Mouse (Mus musculus): Measurements from ENCODE around the gene Mif4gd. TPM values are rescaled to one million over a fixed set of nuclear protein-coding genes. Genes with fewer than 3 reads are reported as not detected.
A peak's percentile ranks its signal among the peaks of the same experiment; 100 is the strongest.

Mif4gd gene
- total RNA-seq, 1 experiment from 2014 or later, result 177 TPM

DNA sequence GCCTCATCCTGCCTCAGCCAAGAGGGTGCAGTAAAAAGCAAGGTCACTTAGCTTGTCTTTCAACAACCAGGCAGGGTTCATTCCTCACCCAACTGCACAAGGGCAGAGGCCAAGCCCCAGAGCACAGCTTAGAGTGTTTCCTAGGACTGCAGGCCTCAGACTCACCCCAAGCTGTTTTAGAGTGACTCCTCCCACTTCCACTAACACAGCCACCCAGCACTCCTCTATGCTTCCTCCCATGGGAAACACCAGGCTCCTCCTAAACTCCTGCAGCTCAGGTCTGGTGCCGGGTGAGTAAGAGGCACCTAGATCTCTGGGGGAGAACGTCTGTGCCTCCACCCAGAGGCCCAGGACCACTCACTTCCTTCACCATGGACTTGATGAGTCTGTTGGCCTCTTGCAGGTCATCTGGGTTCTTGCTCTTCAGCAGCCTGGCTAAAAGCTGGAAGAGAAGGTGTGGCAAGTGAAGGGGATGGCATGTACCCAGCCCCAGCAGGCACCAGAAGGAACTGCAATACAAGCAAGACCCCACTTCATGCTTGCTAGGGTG is 22.2 kb downstream of the Mif4gd start:
- no peak for ATAC-seq (ENCODE audit: extremely low read depth, insufficient number of reproducible peaks, low FRiP score, poor library complexity, severe bottlenecking)

DNA sequence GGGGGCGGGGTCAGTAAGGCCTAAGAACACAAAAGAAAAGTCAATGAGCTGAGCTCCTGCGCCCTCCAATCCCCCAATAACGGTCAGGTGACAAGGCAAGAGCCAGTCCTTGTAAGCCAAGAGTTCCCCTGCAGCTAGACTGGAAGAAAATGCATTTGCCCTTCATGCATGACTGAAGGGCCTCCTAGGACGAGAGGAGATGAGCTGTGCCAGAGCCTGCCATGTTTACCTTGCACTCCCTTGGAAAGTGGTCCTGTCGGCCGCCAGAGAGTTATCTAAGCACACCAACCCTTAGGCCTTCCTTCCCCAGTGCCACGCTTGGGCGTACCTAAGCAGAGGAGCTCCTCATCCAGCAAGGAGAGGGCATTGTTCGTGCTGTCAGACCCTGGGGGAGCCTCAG is 24.8 kb downstream of the Mif4gd start:
- no peak for ATAC-seq (ENCODE audit: extremely low read depth, insufficient number of reproducible peaks, low FRiP score, poor library complexity, severe bottlenecking)

DNA sequence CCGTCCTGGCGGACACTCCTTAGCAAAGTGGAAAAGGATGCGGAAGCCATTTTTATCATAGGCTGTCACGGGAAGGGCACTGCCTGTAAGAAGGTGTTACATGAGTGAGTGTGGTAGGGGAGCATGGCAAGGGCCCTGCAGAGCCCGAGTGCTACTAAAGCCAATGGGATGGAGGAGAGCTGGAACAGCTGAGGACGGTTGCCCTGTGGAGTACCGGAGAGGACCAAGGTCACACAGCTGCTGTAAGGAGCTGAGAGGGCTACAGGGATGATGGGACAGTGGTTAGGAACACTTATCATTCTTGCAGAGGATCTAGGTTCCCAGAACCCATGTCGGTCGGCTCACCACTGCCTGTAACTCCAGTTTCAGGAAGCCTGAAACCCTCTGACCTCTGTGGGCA is 26.4 kb downstream of the Mif4gd start:
- no peak for ATAC-seq (ENCODE audit: extremely low read depth, insufficient number of reproducible peaks, low FRiP score, poor library complexity, severe bottlenecking)

DNA sequence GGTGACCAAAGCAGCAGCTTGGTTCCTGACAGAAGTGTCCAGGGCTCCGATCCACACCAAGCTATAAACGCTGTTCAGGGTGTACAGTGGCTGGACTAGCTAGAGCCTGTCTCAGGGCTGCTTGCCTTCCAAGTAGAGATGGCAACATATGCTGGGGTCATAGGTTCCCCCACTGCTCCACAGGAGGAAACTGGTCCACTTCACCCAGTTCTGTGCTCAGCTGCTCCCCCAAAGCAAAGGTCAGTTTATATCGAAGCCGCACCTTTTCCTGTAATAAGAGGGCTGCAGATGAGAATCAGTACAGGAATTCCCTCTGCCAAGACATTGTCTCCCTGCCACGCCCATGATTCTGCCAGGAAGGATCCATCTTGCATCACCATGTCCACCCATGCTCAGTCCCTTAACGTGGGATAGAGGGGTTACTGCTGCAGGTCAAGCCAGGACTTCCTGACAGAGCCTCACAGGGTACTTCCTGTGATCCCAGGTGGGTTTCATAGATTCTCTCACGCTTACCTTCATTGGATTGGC is 27.1 kb downstream of the Mif4gd start:
- ATAC-seq (ENCODE audit: extremely low read depth, insufficient number of reproducible peaks, low FRiP score, poor library complexity, severe bottlenecking), result no peak

DNA sequence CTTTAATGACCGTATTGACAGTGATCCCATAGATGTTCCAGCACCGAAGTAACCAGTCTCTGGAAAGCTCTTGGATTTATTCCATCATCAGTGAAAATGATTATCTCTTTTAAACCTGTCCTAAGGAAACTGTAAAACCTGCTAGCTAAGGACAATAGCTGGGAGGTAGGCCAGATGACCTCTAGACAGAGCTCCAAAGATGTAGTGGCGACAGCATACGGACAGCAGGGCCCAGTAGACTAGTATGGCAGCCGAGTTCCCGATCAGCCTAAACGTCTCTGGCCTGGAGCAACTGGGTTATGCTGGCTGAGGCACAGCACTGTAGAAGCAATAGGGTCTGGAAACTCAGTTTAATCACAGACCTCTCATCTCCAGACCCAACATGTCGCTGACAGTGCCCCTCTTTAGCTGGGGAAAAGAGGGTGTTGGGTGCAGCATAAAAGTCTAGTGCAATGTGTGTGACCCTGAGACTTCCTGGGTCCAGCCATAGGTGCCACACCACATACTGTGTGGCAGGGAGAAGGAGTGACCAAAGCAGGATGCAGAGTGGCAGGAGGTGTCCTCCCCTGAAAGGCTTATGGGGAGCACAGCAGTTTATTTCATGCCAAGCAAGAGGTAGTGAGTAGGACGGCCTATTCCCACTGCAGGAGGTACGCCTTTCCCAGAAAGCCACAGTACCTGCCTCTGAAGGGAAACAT is 28.2 kb downstream of the Mif4gd start:
- ATAC-seq (ENCODE audit: extremely low read depth, insufficient number of reproducible peaks, low FRiP score, poor library complexity, severe bottlenecking), result no peak

DNA sequence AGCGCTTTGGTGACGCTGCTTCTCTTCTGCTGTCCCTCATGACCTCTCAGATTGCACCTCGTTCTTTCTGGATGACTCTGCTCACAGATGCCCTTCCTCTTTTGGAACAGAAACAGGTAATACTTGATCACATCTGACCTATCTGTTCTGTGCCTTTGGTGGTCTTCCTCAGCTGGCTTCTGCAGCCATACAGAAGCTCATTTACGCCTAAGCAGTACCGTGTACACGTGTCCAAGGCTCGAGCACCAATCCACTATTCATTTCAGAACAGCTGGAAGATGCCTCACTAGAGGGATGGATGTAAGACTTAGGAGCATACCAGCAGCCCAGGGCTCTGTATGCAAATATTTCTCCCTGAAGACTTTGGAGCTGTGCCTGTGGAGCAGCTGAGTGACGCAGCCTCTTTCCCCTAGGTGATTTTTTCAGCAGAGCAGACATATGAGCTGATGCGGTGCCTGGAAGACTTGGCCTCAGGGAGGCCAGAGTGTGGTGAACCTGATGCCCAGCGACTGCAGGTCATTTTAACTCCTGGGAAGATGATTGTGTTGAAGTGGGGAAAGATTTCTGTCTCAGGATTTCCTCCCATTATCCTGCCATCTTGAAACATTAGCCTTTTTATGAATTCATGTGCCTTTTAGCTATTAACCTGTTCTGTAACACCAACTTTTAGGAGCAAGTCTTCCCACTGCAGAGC is 29.7 kb downstream of the Mif4gd start:
- ATAC-seq (ENCODE audit: extremely low read depth, insufficient number of reproducible peaks, low FRiP score, poor library complexity, severe bottlenecking), result no peak

DNA sequence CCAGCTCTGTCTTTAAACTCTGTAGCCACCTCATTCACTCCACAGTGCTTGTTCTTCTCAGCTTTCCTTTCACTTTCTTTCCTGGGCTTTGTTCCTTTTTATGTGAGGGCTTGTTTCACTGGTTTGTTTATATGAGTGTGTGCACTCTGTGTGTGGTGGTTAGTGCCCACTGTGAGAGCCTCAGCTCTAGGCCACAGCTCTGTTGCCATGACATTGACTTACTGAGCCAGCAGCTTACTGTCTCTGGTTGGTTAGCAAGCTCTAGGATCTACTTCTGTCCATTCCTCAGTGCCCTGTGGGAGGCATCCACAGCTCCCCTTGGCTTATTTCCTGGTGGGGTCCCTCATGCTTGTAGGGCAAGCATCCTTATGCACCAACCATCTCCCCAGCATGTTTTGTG is 33.7 kb downstream of the Mif4gd start:
- no peak for ATAC-seq (ENCODE audit: extremely low read depth, insufficient number of reproducible peaks, low FRiP score, poor library complexity, severe bottlenecking)

DNA sequence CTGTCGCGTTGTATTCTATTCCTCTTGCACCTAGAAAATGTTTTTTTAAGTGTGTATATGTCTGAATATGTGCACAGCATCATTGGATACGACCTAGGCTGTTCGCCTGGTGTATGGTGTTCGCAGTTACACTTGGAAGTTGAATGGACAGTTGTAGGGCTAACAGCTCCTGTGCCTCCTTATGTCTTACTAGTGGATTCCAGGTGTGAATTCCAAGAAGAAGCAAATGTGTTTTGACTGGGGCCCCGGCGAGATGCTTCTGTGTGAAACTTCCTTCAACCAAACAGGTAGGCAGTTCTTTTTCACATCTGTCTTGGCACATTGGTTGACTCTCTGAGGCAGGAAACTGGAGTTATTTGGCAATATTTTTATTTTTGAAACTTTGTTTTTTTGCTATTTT is 47.8 kb downstream of the Mif4gd start:
- ATAC-seq (ENCODE audit: extremely low read depth, insufficient number of reproducible peaks, low FRiP score, poor library complexity, severe bottlenecking), result no peak

DNA sequence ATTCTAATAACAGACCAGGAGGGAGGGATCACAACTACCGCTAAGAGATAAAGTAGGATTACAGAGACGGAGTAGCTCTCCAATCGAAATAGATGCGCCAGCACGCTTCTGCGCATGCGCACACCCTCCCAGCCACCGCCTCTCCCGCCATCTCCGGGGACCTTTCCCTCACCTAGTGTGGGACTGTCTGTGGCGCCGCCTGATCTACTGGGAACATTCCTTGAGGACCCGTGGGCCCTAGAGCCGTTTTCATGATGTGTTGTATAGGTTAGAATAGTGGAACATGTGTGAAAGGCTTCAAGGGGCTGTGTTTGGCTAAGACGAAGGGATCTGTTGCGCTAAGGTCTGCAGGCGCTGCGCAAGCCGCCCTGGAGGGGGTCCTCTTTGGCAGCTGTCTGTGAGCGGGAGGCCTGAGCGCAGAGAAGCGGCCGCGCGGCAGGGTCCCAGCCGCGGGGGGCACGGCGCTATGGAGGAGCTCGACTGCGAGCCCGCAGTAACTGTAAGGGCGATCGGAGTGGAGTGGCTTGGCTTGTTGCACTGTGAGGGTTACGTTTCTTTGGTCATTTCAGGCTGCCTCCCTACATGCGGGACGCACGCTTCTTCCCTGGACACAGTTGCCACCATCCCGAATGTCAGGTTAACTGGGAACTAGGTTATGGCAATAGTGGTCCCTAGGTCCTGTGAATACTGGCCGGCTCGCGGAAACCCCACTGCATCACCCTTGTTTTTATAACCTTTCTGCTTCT is 48.5 kb downstream of the Mif4gd start, which contains the start of gene Nup85:
Gene Nup85 (plus strand): TSS at position 371 of the 746 bp plus-strand sequence.
- peak; percentile 88 for ATAC-seq (ENCODE audit: extremely low read depth, insufficient number of reproducible peaks, low FRiP score, poor library complexity, severe bottlenecking)

DNA sequence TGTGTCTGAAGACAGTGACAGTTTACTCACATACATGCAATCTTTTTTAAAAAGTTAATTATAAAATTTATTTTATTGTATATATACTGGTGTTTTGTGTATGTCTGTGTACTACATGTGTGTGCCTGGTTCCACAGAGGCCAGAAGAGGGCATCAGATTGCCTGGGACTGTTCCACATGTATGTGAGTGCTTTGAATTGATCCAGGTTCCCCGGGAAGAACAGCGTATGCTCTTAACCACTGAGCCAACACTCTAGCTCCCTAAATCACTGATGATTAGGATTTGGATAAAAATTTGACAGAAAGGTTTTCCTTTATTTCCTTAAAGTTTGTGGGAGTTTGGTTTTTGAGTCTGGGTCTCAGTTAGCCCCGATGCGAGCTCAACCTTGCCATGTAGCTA is 49.4 kb downstream of the Mif4gd start:
- no peak for ATAC-seq (ENCODE audit: extremely low read depth, insufficient number of reproducible peaks, low FRiP score, poor library complexity, severe bottlenecking)

Other genes with a start within 250 kb of the Mif4gd start
- 1.6 and 2.4 TPM in 2 replicates for gene Hid1, start 245.2 kb downstream of the Mif4gd start, total RNA-seq (2017)
- gene Cdr2l, start 231.1 kb downstream of the Mif4gd start, total RNA-seq (2017), result 0.12 TPM in 2 replicates
- 27.7 and 30.4 TPM in 2 replicates for gene Mrpl58, start 209.2 kb downstream of the Mif4gd start, total RNA-seq (2017)
- 265 and 277 TPM in 2 replicates for gene Atp5h, start 193.0 kb downstream of the Mif4gd start, total RNA-seq (2017)
- gene Kctd2, start 192.8 kb downstream of the Mif4gd start, total RNA-seq (2017), result 22.1 and 24.2 TPM in 2 replicates
- not detected in 2 replicates for gene Trim80, start 172.4 kb downstream of the Mif4gd start, total RNA-seq (2017)
- gene Slc16a5, start 150.5 kb downstream of the Mif4gd start, total RNA-seq (2017), result 0.35 and 1.6 TPM in 2 replicates
- 46.5 and 52.8 TPM in 2 replicates for gene Armc7, start 137.3 kb downstream of the Mif4gd start, total RNA-seq (2017)
- 98.5 and 107 TPM in 2 replicates for gene Nt5c, start 121.1 kb downstream of the Mif4gd start, total RNA-seq (2017)
- 123 and 147 TPM in 2 replicates for gene Jpt1, start 98.6 kb downstream of the Mif4gd start, total RNA-seq (2017)
- 210 and 228 TPM in 2 replicates for gene Sumo2, start 76.7 kb downstream of the Mif4gd start, total RNA-seq (2017)
- gene Nup85, start 48.5 kb downstream of the Mif4gd start, total RNA-seq (2017), result 59.5 and 71.0 TPM in 2 replicates
- gene Mrps7, start 9.0 kb downstream of the Mif4gd start, total RNA-seq (2017), result 23.5 and 27.0 TPM in 2 replicates
- 63.1 and 82.1 TPM in 2 replicates for gene Gga3, start 8.9 kb downstream of the Mif4gd start, total RNA-seq (2017)
- gene Slc25a19, start 15.3 kb upstream of the Mif4gd start, total RNA-seq (2017), result 51.0 and 53.3 TPM in 2 replicates
- 59.5 and 71.5 TPM in 2 replicates for gene Grb2, start 95.6 kb upstream of the Mif4gd start, total RNA-seq (2017)
- gene Tmem94, start 152.5 kb upstream of the Mif4gd start, total RNA-seq (2017), result 17.1 and 19.8 TPM in 2 replicates
- 2.3 and 4.5 TPM in 2 replicates for gene Caskin2, start 200.7 kb upstream of the Mif4gd start, total RNA-seq (2017)
- gene Tsen54, start 201.8 kb upstream of the Mif4gd start, total RNA-seq (2017), result 8.8 and 15.2 TPM in 2 replicates
- 12.8 and 14.1 TPM in 2 replicates for gene Llgl2, start 211.1 kb upstream of the Mif4gd start, total RNA-seq (2017)
- gene Myo15b, start 245.4 kb upstream of the Mif4gd start, total RNA-seq (2017), result under 0.01 TPM in 1 of 2 replicates, not detected in the other